8 mouse cellular contexts compared by ENCODE assay signal in the genomic region with DNA sequence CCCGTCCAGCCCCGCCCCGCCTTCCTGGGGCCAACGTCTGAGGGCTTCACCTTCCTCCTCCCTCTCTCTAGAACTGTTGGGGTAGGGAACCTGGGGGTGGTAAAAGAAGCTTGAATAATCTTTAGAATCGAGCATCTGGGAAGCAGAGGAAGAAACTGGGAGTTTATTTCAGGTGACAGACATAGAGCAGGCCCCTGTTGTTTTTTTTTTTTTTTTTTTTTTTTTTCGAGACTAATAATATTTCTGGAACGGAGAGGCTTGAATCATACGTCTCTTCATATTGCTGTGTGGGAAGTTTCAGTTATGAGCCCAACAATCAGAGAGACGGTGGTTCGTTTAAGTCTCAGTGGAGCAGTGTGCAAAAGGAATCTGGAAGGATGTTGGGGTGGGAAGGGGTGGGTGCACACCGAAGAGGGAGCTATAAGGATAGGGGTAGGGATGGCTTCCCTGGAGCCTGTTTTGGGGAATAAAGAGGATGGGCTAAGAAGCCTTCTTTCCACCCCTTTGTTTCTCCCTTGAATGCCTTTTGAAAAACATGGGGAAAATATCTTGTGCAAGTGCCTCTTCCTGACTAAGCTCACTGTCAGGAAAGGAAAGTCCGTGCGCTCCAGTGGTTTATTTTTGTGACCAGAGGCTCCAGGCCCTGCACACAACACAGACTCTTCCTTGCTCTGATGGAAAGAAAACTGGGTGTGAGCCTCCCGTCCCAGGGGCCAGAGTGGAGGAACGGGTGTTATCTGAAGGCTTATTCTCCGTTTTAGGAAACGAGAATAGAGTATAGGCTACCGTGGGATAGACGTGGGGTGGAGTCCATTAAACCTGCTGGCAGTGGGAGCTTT. TPM values are rescaled to one million over a fixed set of nuclear protein-coding genes. Genes with fewer than 3 reads are reported as not detected.
DNase-seq lines count a peak whose midpoint lies in the region; ATAC-seq and TF ChIP-seq lines count a peak whose summit lies in the region.

No protein-coding gene starts in this region.

- peak overlapping the region; percentile 56 for H3K4me2 ChIP-seq in heart, embryonic 15.5 days
- H3K4me2 ChIP-seq in liver, embryonic 13.5 days: peak overlapping the region; percentile 56

- H3K4me3 ChIP-seq in E14TG2a.4 (replicated peaks; ENCODE audit: low read length): peak overlapping the region; percentile 52
- no peak overlapping the region for H3K4me3 ChIP-seq in bone marrow macrophage, adult 2 months (ENCODE audit: insufficient read depth, low read length)
- H3K4me3 ChIP-seq in heart, embryonic 15.5 days: peak overlapping the region; percentile 31
- peak overlapping the region; percentile 26; the same call in 1 of the 2 replicates for H3K4me3 ChIP-seq in liver, embryonic 13.5 days (replicated peaks)

- WGBS in heart, embryonic 15.5 days: 16% methylated on average over 19 of the region's 19 CpGs
- WGBS in liver, embryonic 13.5 days (ENCODE audit: insufficient replicate concordance): 19% methylated on average over 19 of the region's 19 CpGs

- H3K36me3 ChIP-seq in E14TG2a.4 (ENCODE audit: insufficient read depth, low read length): no peaks in the 10 kb centered on the region
- no peaks in the 10 kb centered on the region for H3K36me3 ChIP-seq in heart, embryonic 15.5 days
- no peaks in the 10 kb centered on the region for H3K36me3 ChIP-seq in liver, embryonic 13.5 days

- TF ChIP-seq CTCF in E14TG2a.4 (conservative IDR thresholded peaks at IDR 0.05; ENCODE audit: low read length): no peak
- TF ChIP-seq CTCF in bone marrow macrophage, adult 2 months (IDR thresholded peaks at IDR 0.05; ENCODE audit: low read depth, low read length): no peak

- ATAC-seq in heart, embryonic 15.5 days (replicated peaks; ENCODE audit: insufficient number of reproducible peaks, insufficient read depth, low FRiP score, low read depth): no peak; the same call in 1 of the 2 replicates
- peak; percentile 33; the same call in 1 of the 2 replicates for ATAC-seq in liver, embryonic 13.5 days (ENCODE audit: low read depth)
- ATAC-seq in erythroblast, adult 5-6 weeks (replicated peaks; ENCODE audit: low FRiP score, poor library complexity, severe bottlenecking): no peak

- TF ChIP-seq POLR2A in bone marrow macrophage, adult 2 months (IDR thresholded peaks at IDR 0.05; ENCODE audit: borderline replicate concordance, low read depth, low read length): no peak

- peak overlapping the region; percentile 41; the same call in 1 of the 2 replicates for H3K9ac ChIP-seq in heart, embryonic 15.5 days
- peak overlapping the region; percentile 22; the same call in 1 of the 2 replicates for H3K9ac ChIP-seq in liver, embryonic 13.5 days

- H3K9me3 ChIP-seq in E14TG2a.4 (ENCODE audit: low read length): no peaks in the 10 kb centered on the region
- no peaks in the 10 kb centered on the region for H3K9me3 ChIP-seq in heart, embryonic 15.5 days (replicated peaks)
- no peaks in the 10 kb centered on the region for H3K9me3 ChIP-seq in liver, embryonic 13.5 days (replicated peaks)

- DNase-seq in liver, embryonic 13.5 days: no peak
- DNase-seq in urinary bladder, postnatal 14 days (ENCODE audit: low spot score): no peak
- DNase-seq in layer of hippocampus, adult 11-12 months (ENCODE audit: low spot score): no peak
- DNase-seq in gastrocnemius, postnatal 14 days: no peak

- intact Hi-C loops in gastrocnemius, postnatal 14 days (cut with DNase I; ENCODE audit: low total_unique reads): no loop called here

- peaks cover 9% of the 10 kb centered on the region; the same call in 1 of the 2 replicates for H3K27me3 ChIP-seq in E14TG2a.4 (ENCODE audit: insufficient read depth, low read length)
- no peaks in the 10 kb centered on the region for H3K27me3 ChIP-seq in heart, embryonic 15.5 days
- H3K27me3 ChIP-seq in liver, embryonic 13.5 days: no peaks in the 10 kb centered on the region

- peak overlapping the region; percentile 27; the same call in 1 of the 2 replicates for H3K27ac ChIP-seq in bone marrow macrophage, adult 2 months (ENCODE audit: insufficient read depth, low read depth, low read length)
- peak overlapping the region; percentile 95 for H3K27ac ChIP-seq in heart, embryonic 15.5 days
- peak overlapping the region; percentile 50 for H3K27ac ChIP-seq in liver, embryonic 13.5 days

- H3K4me1 ChIP-seq in E14TG2a.4 (replicated peaks; ENCODE audit: low read depth, low read length): peaks cover 51% of the 10 kb centered on the region
- peaks cover 21% of the 10 kb centered on the region for H3K4me1 ChIP-seq in bone marrow macrophage, adult 2 months (ENCODE audit: control insufficient read depth, insufficient read depth, low read length)
- H3K4me1 ChIP-seq in heart, embryonic 15.5 days (replicated peaks): peaks cover 46% of the 10 kb centered on the region
- H3K4me1 ChIP-seq in liver, embryonic 13.5 days (replicated peaks): peaks cover 20% of the 10 kb centered on the region

RNA-seq across cellular contexts. Expression of a gene that starts 14.4 kb away (rescaled TPM):
- 8.8 and 9.9 TPM in 2 replicates for polyA plus RNA-seq in bone marrow macrophage, adult 2 months (2012; ENCODE audit: insufficient read depth, insufficient read length, missing spikeins)
- polyA plus RNA-seq in heart, embryonic 15.5 days (2015; fragmentation: Nextera tagmentation; extraction: Ambion mirVana): 27.1 and 30.5 TPM in 2 replicates
- polyA plus RNA-seq in liver, embryonic 13.5 days (2015; fragmentation: Nextera tagmentation; extraction: Ambion mirVana): 6.6 and 7.0 TPM in 2 replicates
- total RNA-seq in erythroblast, adult 5-6 weeks (2015; ENCODE audit: low replicate concordance): 2.1 and 7.7 TPM in 2 replicates
- 0.98 and 3.6 TPM in 2 replicates for total RNA-seq in erythroblast, adult 5-6 weeks (2017; ENCODE audit: low replicate concordance)
- total RNA-seq in gastrocnemius, postnatal 14 days (2021): 1 to 10 TPM; 2.7 to 3.1 TPM

RNA-seq across cellular contexts. Expression of a gene that starts 31.5 kb away (rescaled TPM):
- polyA plus RNA-seq in bone marrow macrophage, adult 2 months (2012; ENCODE audit: insufficient read depth, insufficient read length, missing spikeins): 0.87 and 1.8 TPM in 2 replicates
- polyA plus RNA-seq in heart, embryonic 15.5 days (2015; fragmentation: Nextera tagmentation; extraction: Ambion mirVana): 16.0 and 17.8 TPM in 2 replicates
- 0.95 and 1.5 TPM in 2 replicates for polyA plus RNA-seq in liver, embryonic 13.5 days (2015; fragmentation: Nextera tagmentation; extraction: Ambion mirVana)
- under 0.01 and 0.63 TPM in 2 replicates for total RNA-seq in erythroblast, adult 5-6 weeks (2015; ENCODE audit: low replicate concordance)
- 0.14 and 0.85 TPM in 2 replicates for total RNA-seq in erythroblast, adult 5-6 weeks (2017; ENCODE audit: low replicate concordance)
- total RNA-seq in gastrocnemius, postnatal 14 days (2021): 10 to 100 TPM; 13.5 to 14.3 TPM

Comparison
In these comparisons a context has a peak if more than half of its experiments do, and no peak if none do; other contexts are left out.
1. H3K27ac ChIP-seq: peak in every context shown above with its lines; median percentile 95 in heart, embryonic 15.5 days; 50 in liver, embryonic 13.5 days; 27 in bone marrow macrophage, adult 2 months.